Mouse (Mus musculus): ENCODE measurements around the gene Dusp13.

The Dusp13 gene

GRCm38 (mm10) chr14:21691070-21691469 is 59.9 kb downstream of the Dusp13 start:
- no peak for TF ChIP-seq GATA4 (IDR thresholded peaks at IDR 0.05; ENCODE audit: insufficient replicate concordance, low read length)

GRCm38 (mm10) chr14:21686376-21687279 is 64.4 kb downstream of the Dusp13 start:
- TF ChIP-seq GATA4 (IDR thresholded peaks at IDR 0.05; ENCODE audit: insufficient replicate concordance, low read length), result no peak

GRCm38 (mm10) chr14:21685411-21686146 is 65.4 kb downstream of the Dusp13 start:
- no peak for TF ChIP-seq GATA4 (IDR thresholded peaks at IDR 0.05; ENCODE audit: insufficient replicate concordance, low read length)

GRCm38 (mm10) chr14:21683834-21684233 is 67.1 kb downstream of the Dusp13 start:
- TF ChIP-seq GATA4 (IDR thresholded peaks at IDR 0.05; ENCODE audit: insufficient replicate concordance, low read length), result no peak

Measured in liver, adult (tissue).